Mouse (Mus musculus): ENCODE data around the gene Btbd35f21. TPM values are rescaled to one million over a fixed set of nuclear protein-coding genes. Genes with fewer than 3 reads are reported as not detected.
"Not testable (repeated sequence)": the region's sequence is repeated elsewhere in the genome, so short reads cannot be mapped to it uniquely, and the experiment has no call there.

Gene Btbd35f21
- total RNA-seq (2021): not detected

GRCm38 (mm10) chrX:32725809-32726208, at the start of gene Btbd35f21:
Gene Btbd35f21 (plus strand): TSS chrX:32726109.
- DNase-seq (ENCODE audit: low spot score in 2 of 2); intact Hi-C loops (cut with DNase I): not testable (repeated sequence)

Other genes with a start within 250 kb of the Btbd35f21 start
- not detected for gene Btbd35f1, start 166.1 kb upstream of the Btbd35f21 start, total RNA-seq (2021)
- not detected for gene Gm5926, start 75.4 kb upstream of the Btbd35f21 start, total RNA-seq (2021)
- not detected for gene Btbd35f30, start 168.5 kb downstream of the Btbd35f21 start, total RNA-seq (2021)
- not detected for gene Gm21789, start 215.7 kb downstream of the Btbd35f21 start, total RNA-seq (2021)
- not detected for gene Btbd35f5, start 247.8 kb downstream of the Btbd35f21 start, total RNA-seq (2021)

Data from left cerebral cortex, postnatal 25 days (tissue).